Mouse (Mus musculus) ovary, postnatal 36 days (tissue): ENCODE measurements around the gene Inpp5a.

Experiments
- DNase-seq: peaks from one replicate; pipeline ENCODE4 v3.0.0; 2022; ENCODE audit warnings: low spot score, mixed read lengths

Inpp5a gene

GRCm38 (mm10) chr7:139477748-139478147 is 88.8 kb downstream of the Inpp5a start:
- DNase-seq = no peak

- DNase-seq = no peak
Observed at GRCm38 (mm10) chr7:139479077-139479476, 90.2 kb downstream of the Inpp5a start.

DNA sequence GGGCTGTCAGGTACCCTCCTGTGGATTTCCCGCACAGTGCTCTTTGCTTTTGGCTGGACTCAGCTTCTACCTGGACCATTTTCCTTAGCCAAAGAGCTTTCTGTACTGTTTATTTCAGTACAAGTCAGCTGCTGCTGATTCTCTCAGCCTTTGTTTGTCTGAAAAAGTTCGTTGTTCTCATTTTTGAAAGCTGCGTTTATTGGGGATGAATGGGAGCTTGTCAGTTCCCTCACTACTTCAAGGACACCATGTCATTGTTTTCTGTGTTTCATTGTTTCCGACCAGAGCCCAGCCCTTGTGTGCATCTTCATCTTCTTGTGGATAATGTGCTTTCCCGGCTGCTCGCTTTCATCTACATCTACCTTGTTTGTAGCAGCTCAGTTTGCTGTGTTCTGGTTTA is 90.7 kb downstream of the Inpp5a start:
- no peak for DNase-seq

- DNase-seq = peak; percentile 41
Observed at GRCm38 (mm10) chr7:139484206-139484955, 95.5 kb downstream of the Inpp5a start.

DNA sequence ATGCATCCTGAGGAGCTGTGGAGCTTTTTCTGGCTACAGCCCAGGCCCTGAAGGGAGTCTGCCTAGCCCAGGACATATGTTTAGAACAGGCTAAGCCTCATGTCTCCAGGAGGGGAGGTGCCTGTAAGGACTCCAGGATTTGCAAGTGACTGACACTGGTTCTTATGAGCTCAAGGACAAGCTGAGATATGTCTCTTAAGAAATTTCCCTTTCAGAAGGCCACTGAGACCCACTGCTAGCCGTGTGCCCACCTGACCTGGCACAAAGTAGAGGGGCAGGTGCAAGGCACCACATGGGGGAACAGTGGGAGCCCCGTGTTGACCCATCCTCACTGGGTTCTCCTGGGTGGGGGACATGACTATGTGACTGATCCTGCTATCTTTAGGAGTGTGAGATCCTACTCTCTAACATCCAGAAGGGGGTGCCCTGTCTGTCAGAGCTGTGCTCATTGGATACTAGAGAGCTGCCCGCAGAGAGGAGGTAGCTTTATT is 100.9 kb downstream of the Inpp5a start:
- no peak for DNase-seq

DNA sequence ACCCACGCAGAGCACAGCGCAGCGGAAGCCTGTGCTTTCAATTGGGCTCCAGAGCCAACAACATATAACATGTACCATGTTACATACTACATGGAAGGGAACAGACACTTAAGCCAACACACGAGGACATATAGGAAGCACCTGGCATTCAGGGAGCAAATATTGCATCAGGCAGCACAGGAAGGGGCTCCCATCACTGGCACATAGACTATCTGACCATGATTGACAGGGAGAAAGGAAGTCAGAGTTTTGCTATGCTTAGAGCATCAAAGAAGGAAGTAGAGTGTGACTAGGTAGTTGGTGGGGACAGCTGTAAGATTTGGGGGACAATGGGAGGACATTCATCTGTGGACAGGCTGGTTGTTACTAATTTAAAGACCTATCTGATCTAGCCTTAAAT is 103.4 kb downstream of the Inpp5a start:
- DNase-seq = no peak

- no peak for DNase-seq
Observed at GRCm38 (mm10) chr7:139492946-139493345, 104.0 kb downstream of the Inpp5a start.

- no peak for DNase-seq
Observed at GRCm38 (mm10) chr7:139495791-139496190, 106.9 kb downstream of the Inpp5a start.

DNA sequence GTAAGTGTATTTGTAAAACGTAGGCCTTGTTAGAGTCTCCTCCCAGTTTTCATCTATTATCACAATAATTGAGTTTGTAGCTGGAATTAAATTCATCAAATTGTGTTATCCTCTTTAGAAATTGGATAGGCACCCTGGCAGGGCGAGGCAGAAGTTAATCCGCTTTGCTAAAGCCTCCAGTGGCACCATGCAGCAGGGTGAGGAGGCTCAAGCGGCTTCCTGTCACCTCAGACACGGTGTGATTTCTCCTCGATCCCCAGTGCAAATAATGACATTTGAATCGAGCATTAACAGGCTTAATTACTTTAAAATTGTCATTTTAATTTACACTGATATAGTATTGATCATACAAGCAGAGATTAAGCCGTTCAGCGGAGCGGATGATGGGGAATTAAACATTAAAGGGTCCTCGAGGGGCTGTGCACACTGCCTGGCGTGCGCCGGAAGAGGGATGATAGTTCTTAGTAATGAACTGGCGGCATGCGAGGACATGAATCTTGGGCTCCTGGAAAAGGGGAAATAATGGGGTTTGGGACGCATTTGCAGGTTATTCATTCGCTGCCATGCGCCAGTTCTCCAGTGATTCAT is 109.2 kb downstream of the Inpp5a start:
- no peak for DNase-seq

DNA sequence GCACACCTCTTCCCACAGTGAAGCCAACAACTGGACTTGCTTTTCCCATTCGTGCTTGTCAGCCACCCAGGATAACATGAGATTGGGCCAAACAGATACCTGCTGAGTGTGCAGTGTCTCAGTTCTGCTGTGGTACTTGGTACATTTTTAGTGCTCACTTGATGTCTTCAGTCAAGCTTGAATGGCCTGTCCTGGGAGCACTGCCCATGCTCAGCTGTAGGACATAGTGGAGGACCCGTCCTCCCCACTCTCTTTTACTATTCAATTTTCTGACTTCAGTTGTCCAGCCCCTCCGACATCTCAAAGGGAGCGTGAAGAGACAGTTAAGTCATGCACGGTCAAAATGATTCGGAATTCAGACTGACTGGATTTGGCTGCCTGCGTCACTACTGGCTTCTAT is 115.2 kb downstream of the Inpp5a start:
- no peak for DNase-seq

DNA sequence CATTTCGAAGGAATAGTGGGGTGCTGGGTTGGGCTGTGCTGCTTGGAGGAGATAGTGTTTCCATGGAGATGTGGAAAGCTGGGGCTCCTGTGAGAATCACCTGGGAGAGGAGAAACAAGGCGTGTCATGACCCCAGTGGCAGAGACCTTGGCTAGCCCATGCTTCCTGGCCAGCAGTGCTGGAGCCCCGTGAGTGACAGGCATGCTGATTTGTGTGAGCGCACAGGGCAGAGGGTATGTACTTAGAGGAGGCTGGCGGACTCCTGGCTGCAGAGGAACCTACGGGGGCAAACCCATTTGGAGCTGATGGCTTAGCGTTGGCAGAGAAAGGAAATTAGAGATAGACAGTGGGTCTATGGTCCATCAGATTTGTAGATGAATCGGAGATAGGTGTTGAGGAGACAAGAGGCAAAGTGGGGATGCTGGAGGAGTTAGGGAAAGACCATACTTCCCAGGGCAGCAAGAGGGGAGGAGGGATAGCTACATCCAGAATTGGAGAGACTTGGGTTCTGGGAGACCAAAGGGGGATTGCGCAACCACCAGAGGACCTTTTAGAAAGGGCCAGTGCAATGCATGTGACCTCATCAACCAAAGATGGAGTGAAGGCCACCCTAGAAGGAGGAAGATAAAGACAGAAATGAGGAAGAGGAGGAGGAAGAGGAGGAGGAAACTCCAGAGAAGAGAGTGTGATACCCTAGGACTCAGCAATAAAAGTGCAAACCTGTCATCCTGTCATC is 117.9 kb downstream of the Inpp5a start:
- no peak for DNase-seq

DNA sequence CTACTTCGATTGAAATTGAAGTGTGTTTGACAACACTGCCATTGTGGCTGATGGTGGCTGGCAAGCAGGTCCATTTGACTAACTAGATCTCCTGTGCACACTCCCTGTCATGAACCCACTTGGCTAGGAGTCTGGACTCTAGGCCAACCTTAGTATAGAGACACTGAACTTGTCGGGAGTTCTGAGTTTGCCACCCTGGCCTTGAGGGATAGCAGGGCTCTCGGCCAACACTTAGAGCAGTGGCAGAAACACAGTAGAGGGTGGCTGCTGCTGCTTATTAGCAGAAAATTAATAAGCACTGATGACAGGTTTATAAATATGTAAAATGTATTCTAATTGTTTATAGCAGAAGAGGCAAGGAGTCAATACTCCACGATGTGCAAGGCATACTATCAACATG is 120.0 kb downstream of the Inpp5a start:
- DNase-seq = no peak

GRCm38 (mm10) chr7:139515959-139516660 is 127.2 kb downstream of the Inpp5a start:
- DNase-seq = peak; percentile 30

- no peak for DNase-seq
Observed at GRCm38 (mm10) chr7:139516661-139517016, 127.7 kb downstream of the Inpp5a start.

DNA sequence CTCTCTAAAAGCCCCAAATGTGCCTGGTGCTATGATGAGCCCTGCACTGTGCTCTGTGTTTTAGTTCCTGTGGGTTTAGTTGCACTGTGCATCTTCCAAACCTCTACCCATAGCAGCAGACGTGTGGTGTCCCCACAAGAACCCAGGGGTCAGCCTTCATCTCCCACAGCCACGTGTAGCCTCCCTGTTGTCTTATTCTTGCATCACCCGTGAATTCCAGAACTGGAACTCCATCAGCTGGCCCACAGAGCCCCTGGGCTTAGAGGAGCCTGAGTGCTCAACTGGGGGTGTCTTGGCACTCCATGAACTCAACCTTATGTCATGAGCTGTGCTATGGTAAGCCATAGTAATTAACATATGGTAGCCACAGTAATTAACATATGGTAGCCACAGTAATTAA is 129.4 kb downstream of the Inpp5a start:
- no peak for DNase-seq

DNA sequence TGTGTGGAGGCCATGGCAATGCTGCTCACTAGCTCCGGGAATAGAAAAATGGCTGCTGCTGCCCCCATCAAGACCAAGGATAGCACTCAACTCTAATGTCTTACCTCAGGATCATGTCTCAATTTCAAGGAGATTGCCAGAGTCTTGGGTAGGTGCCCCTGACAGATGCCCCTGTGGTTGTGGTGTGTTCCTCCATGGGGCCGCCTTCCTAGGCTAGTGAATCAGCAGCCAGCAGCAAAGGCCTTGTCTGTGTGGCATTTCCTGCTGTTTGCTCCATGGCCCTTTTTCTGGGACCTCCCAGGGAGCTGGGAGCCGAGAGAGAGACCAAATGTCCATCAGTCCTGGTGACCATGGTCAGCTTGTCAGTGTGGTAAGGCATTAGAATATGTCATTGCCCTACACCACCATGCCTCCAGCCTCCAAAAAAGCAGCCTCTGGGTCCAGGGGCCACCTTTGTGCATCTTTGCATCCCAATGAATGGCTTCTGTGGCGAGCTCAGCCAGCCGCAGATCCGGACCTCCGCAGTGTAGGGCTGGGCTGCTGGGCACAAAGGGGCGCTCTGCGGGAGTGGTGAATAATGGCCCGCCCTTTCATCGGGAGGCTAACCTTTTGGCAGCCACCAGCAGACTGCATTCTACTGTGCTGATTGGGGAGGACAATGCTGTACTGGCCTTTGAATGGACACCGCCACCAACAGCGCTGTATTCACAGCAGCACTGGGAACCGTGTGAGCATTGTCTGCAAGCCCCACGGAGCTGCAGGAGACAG is 139.6 kb downstream of the Inpp5a start:
- peak; percentile 16 for DNase-seq

- DNase-seq = no peak
Observed at GRCm38 (mm10) chr7:139529208-139529607, 140.3 kb downstream of the Inpp5a start.

- DNase-seq = no peak
Observed at GRCm38 (mm10) chr7:139530591-139531427, 141.9 kb downstream of the Inpp5a start.

DNA sequence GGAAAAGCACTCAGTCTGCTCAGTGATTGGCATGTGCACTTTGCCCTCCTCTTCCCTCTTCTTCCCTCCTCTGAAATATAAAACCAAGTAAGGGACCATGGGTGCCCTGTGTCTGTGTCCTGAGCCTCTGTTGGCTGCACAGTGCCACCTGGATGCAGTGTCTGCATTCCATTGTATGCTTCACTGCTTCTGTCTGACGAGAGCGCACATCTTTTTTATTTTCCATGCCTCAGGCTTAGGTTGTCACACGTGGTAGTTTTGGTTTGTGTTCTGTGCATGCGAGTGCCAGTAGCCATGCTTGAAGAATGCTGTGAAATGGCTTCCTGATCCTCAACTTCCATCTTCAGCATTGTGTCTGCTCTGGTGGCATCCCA is 142.5 kb downstream of the Inpp5a start:
- no peak for DNase-seq

GRCm38 (mm10) chr7:139536331-139536730 is 147.4 kb downstream of the Inpp5a start:
- no peak for DNase-seq

DNA sequence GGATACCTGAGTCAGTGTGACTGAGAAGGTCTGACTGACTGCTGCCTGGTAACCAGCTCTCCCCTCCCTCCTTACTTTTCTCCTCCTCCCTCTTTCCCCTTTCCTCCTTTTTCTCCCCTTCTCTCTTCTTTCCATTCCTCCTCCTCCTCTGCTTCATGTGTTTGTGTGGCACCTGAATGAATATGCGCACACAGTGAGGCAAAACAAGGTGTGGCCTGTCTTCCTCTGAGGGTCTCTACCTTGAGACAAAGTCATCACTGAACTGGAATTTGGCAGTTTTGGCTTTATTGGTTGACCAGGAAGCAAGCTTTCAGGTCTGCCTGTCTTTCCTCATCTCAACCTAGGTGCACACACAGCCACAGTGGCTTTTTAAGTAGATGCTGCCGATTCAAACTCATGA is 147.9 kb downstream of the Inpp5a start:
- DNase-seq = no peak
